Mouse (Mus musculus) myocyte (in vitro differentiated cells): ENCODE measurements around the gene Cytip.

Source experiments
- E2F4 ChIP-seq: IDR thresholded peaks from one replicate; pipeline ENCODE4 v1.6.1; 2011; ENCODE audit warnings: mild to moderate bottlenecking, control low read depth, moderate library complexity; ENCODE audit not compliant: insufficient read depth
- POLR2A ChIP-seq: IDR thresholded peaks from one replicate; pipeline ENCODE4 v1.6.1; 2011; ENCODE audit warnings: low read depth, mild to moderate bottlenecking, control low read depth, moderate library complexity; ENCODE audit not compliant: insufficient read length
- SRF ChIP-seq: IDR thresholded peaks from one replicate; pipeline ENCODE4 v1.6.1; 2011; ENCODE audit warnings: low read depth; ENCODE audit not compliant: control insufficient read depth, insufficient read length

- TF ChIP-seq POLR2A (no peak), E2F4 (no peak), SRF (no peak)
Measured at GRCm38 (mm10) chr2:58196880-58197279, 1.5 kb upstream of the Cytip start.
